Mouse (Mus musculus) intestine, postnatal 0 days (tissue): ENCODE measurements around the gene Hyou1. TPM values are rescaled to one million over a fixed set of nuclear protein-coding genes. Genes with fewer than 3 reads are reported as not detected.

ENCODE experiments used
- ATAC-seq: fragments of 200-750 bp; cut with Nextera tagmentation; 2 replicates; pipeline ENCODE4 v1.8.0; 2017; ENCODE audit warnings: mild to moderate bottlenecking, moderate TSS enrichment, moderate library complexity
- H3K27ac ChIP-seq: fragments of 300-500 bp; sonication (generic); 2 replicates; pipeline ENCODE4 v1.5.1; 2014; ENCODE audit warnings: mild to moderate bottlenecking, low read depth, low read length, moderate library complexity
- H3K27me3 ChIP-seq: fragments of 300-500 bp; sonication (generic); replicated peaks from 2 replicates; pipeline ENCODE4 v1.6.1; 2014; ENCODE audit warnings: low read length, mixed read lengths; ENCODE audit not compliant: control insufficient read depth, insufficient read depth
- H3K36me3 ChIP-seq: fragments of 300-500 bp; sonication (generic); 2 replicates; pipeline ENCODE4 v1.6.1; 2014; ENCODE audit warnings: mild to moderate bottlenecking, moderate library complexity; ENCODE audit not compliant: control insufficient read depth, insufficient read depth
- H3K4me1 ChIP-seq: fragments of 300-500 bp; sonication (generic); replicated peaks from 2 replicates; pipeline ENCODE4 v1.6.1; 2014; ENCODE audit warnings: antibody characterized with exemption, low read length, mixed read lengths; ENCODE audit not compliant: control insufficient read depth, insufficient read depth
- H3K4me2 ChIP-seq: fragments of 300-500 bp; sonication (generic); replicated peaks from 2 replicates; pipeline ENCODE4 v1.6.1; 2014; ENCODE audit warnings: low read depth, mild to moderate bottlenecking, moderate library complexity
- H3K4me3 ChIP-seq: fragments of 300-500 bp; sonication (generic); 2 replicates; pipeline ENCODE4 v1.5.1; 2014; ENCODE audit warnings: low read depth, low read length
- H3K9ac ChIP-seq: fragments of 300-500 bp; sonication (generic); 2 replicates; pipeline ENCODE4 v1.6.1; 2014; ENCODE audit warnings: mild to moderate bottlenecking, low read depth, low read length
- H3K9me3 ChIP-seq: fragments of 300-500 bp; sonication (generic); 2 replicates; pipeline ENCODE4 v1.6.1; 2016; ENCODE audit warnings: mixed run types; ENCODE audit not compliant: control insufficient read depth
- CTCF ChIP-seq: sonication (generic); IDR thresholded peaks from 2 replicates; pipeline ENCODE4 v1.5.1; 2016; ENCODE audit warnings: low read depth, mild to moderate bottlenecking, control low read depth, antibody characterized with exemption, moderate library complexity
- WGBS: fragments of 180-500 bp; shearing (Covaris S2); extraction: QIAGEN DNeasy Blood & Tissue Kit; methylation state at CpG from one replicate; pipeline ENCODE4 v1.1.7; 2014; 5-methylcytosine and 5-hydroxymethylcytosine counted together
- microRNA-seq: library from miRNA; unstranded; fragments of <30 nt; microRNA quantifications from one replicate; pipeline ENCODE4, GENCODE M21; 2016
- polyA plus RNA-seq: library from polyadenylated mRNA; unstranded; fragments of >200 nt; fragmentation: Nextera tagmentation; extraction: Ambion mirVana; gene quantifications from 2 replicates; pipeline ENCODE4 v1.2.1, GENCODE M21; 2015

Gene Hyou1
- polyA plus RNA-seq, 1 experiment from 2014 or later, result 11.1 TPM

DNA sequence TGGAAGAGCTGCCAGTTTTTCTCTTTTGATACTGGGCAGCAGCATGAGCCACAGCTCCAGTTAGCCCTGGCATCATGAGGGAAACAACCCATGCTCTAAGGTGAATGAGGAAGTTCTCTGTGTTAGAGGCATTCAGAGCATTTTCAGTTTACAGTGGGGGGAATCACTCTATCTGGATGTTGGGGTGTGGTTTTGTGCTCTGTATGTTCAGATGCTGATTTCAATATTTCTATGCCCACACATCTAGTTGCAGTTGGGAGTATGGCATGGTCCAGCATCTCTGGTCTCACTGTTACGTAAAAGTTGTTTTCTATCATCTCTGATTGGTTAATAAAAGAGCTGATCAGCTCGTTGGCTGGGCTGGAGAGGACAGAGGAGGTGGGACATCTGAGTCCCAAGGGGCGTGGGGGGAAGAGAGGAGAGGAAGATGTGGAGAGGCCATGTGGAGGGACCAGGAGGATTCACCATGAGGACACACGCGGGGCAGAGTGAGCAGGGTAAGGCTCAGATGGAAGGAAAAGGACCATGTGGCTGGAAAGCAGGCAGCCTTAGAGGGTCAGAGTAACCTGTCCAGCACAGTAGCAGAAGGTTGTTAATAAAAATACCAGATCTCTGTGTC is 41.1 kb downstream of the Hyou1 start:
- TF ChIP-seq CTCF, result no peak

DNA sequence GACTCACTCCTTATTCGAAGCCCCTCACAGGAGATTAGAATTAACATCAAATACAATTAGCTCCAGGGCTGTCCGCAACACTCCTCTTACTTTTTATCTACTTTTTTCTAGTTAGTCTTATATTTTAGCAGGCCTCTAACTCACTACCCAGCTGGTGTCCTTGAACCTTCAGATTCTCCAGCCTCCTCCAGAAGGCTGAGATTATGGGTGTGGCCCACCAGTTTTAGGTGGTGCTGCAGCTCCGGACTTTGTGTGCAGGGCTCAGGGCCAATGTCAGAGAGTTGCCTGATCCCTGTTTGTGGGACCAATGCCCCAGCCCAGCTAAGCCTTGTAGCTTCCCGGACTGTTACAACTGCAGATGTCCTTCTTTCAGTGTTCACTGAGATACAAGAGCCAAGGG is 44.3 kb downstream of the Hyou1 start:
- Histone ChIP-seq H3K4me1 (no peaks in the 10 kb centered on the region), H3K9ac (no peak overlapping the region), H3K27ac (no peak overlapping the region), H3K4me2 (no peak overlapping the region), H3K36me3 (no peaks in the 10 kb centered on the region), H3K4me3 (no peak overlapping the region), H3K27me3 (no peaks in the 10 kb centered on the region), H3K9me3 (no peaks in the 10 kb centered on the region)
- WGBS, result 67% methylated on average over 4 of the region's 4 CpGs
- no peak for TF ChIP-seq CTCF
- ATAC-seq, result no peak

More for the DNA sequence above, 41.1 kb downstream of the Hyou1 start:
- H3K27ac ChIP-seq, result no peak overlapping the region
- WGBS, result 69% methylated on average over 5 of the region's 5 CpGs
- no peak overlapping the region for H3K4me3 ChIP-seq
- peaks cover 6% of the 10 kb centered on the region; the same call in 1 of the 2 replicates for H3K36me3 ChIP-seq
- H3K4me1 ChIP-seq, result no peaks in the 10 kb centered on the region
- no peak overlapping the region for H3K4me2 ChIP-seq
- ATAC-seq, result no peak
- no peaks in the 10 kb centered on the region for H3K27me3 ChIP-seq
- no peaks in the 10 kb centered on the region for H3K9me3 ChIP-seq
- no peak overlapping the region for H3K9ac ChIP-seq

- H3K36me3 ChIP-seq, result no peaks in the 10 kb centered on the region
- no peak overlapping the region for H3K27ac ChIP-seq
- ATAC-seq, result no peak
- H3K4me1 ChIP-seq, result no peaks in the 10 kb centered on the region
- no peak overlapping the region for H3K4me2 ChIP-seq
- H3K4me3 ChIP-seq, result no peak overlapping the region
- WGBS, result 44% methylated on average over 5 of the region's 5 CpGs
- H3K9me3 ChIP-seq, result no peaks in the 10 kb centered on the region
- TF ChIP-seq CTCF, result peak; percentile 23; the same call in 1 of the 2 replicates
- H3K27me3 ChIP-seq, result no peaks in the 10 kb centered on the region
- no peak overlapping the region for H3K9ac ChIP-seq
Measured at GRCm38 (mm10) chr9:44432577-44433185, 53.4 kb downstream of the Hyou1 start.

DNA sequence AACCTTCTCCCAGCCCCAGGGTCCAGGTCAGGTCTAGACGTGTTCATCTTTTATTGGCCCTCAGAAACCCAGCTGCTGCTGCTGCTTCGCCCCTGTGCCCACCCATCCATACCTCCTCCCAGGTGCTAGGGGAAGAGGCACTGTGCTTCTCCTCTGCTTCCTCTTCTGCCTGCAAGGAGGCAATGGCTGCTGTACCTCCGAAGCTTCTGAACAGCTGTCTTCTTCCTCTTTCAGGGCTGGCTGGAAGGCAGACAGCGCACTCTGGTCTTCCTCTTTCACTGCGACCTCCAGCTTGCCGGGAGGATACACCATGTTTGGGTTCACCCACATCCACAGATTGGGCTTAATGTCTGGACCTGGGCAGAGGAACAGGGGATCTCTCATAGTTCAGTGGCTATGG is 56.5 kb downstream of the Hyou1 start:
- Histone ChIP-seq H3K9ac (no peak overlapping the region), H3K4me2 (no peak overlapping the region), H3K27ac (no peak overlapping the region), H3K4me3 (no peak overlapping the region), H3K36me3 (no peaks in the 10 kb centered on the region), H3K9me3 (no peaks in the 10 kb centered on the region), H3K4me1 (no peaks in the 10 kb centered on the region), H3K27me3 (no peaks in the 10 kb centered on the region)
- 70% methylated on average over 6 of the region's 6 CpGs for WGBS
- no peak for TF ChIP-seq CTCF
- no peak for ATAC-seq

- no peak within 1 kb of the TSS for H3K27ac ChIP-seq
- H3K4me2 ChIP-seq, result no peak within 1 kb of the TSS
- no peak within 1 kb of the TSS for H3K4me3 ChIP-seq
- H3K4me1 ChIP-seq, result no peaks in the 10 kb centered on the region
- no peak for ATAC-seq
- H3K27me3 ChIP-seq, result no peaks in the 10 kb centered on the region
- no peak for TF ChIP-seq CTCF
- H3K36me3 ChIP-seq, result no peaks in the 10 kb centered on the region
- 71% methylated on average over 19 of the region's 19 CpGs for WGBS
- H3K9ac ChIP-seq, result no peak within 1 kb of the TSS
- no peaks in the 10 kb centered on the region for H3K9me3 ChIP-seq
Measured at GRCm38 (mm10) chr9:44440961-44441360, 61.7 kb downstream of the Hyou1 start, which contains the start of gene Foxr1. Foxr1 (minus strand) TSS chr9:44441136.

Small RNAs within 50 kb of the gene (microRNA-seq; reads per million reads assigned to microRNA genes)
- gene Gm44335 (not detected), gene Mir7085 (1.1 reads per million)

Other genes starting within 250 kb of the Hyou1 start
- gene Mcam, start 245.0 kb upstream of the Hyou1 start, polyA plus RNA-seq, result 31.5 and 34.0 TPM in 2 replicates
- gene Cbl, start 145.4 kb upstream of the Hyou1 start, polyA plus RNA-seq, result 5.8 and 6.7 TPM in 2 replicates
- gene Ccdc153, start 138.8 kb upstream of the Hyou1 start, polyA plus RNA-seq, result not detected in 2 replicates
- gene Pdzd3, start 128.0 kb upstream of the Hyou1 start, polyA plus RNA-seq, result 37.0 and 40.1 TPM in 2 replicates
- 4.6 TPM in 2 replicates for gene Nlrx1, start 110.9 kb upstream of the Hyou1 start, polyA plus RNA-seq
- 0.88 and 1.1 TPM in 2 replicates for gene Abcg4, start 90.9 kb upstream of the Hyou1 start, polyA plus RNA-seq
- gene Hinfp, start 73.8 kb upstream of the Hyou1 start, polyA plus RNA-seq, result 6.0 and 6.8 TPM in 2 replicates
- gene C2cd2l, start 59.2 kb upstream of the Hyou1 start, polyA plus RNA-seq, result 42.4 TPM in 2 replicates
- 23.6 and 25.3 TPM in 2 replicates for gene Dpagt1, start 53.5 kb upstream of the Hyou1 start, polyA plus RNA-seq
- gene H2afx, start 44.8 kb upstream of the Hyou1 start, polyA plus RNA-seq, result 84.5 and 89.1 TPM in 2 replicates
- gene Hmbs, start 35.3 kb upstream of the Hyou1 start, polyA plus RNA-seq, result 60.1 and 60.7 TPM in 2 replicates
- gene Vps11, start 17.8 kb upstream of the Hyou1 start, polyA plus RNA-seq, result 27.2 and 27.4 TPM in 2 replicates
- gene Slc37a4, start 17.4 kb downstream of the Hyou1 start, polyA plus RNA-seq, result 150 and 160 TPM in 2 replicates
- gene Rps25, start 27.6 kb downstream of the Hyou1 start, polyA plus RNA-seq, result 1,434 and 1,542 TPM in 2 replicates
- gene Trappc4, start 28.1 kb downstream of the Hyou1 start, polyA plus RNA-seq, result 138 and 142 TPM in 2 replicates
- gene Ccdc84, start 39.1 kb downstream of the Hyou1 start, polyA plus RNA-seq, result 14.7 and 19.7 TPM in 2 replicates
- gene Foxr1, start 61.6 kb downstream of the Hyou1 start, polyA plus RNA-seq, result not detected in 2 replicates
- not detected in 2 replicates for gene Upk2, start 75.5 kb downstream of the Hyou1 start, polyA plus RNA-seq
- gene Bcl9l, start 103.3 kb downstream of the Hyou1 start, polyA plus RNA-seq, result 4.8 and 4.9 TPM in 2 replicates
- gene Cxcr5, start 182.4 kb downstream of the Hyou1 start, polyA plus RNA-seq, result 0.21 and 0.25 TPM in 2 replicates
- gene Ddx6, start 225.4 kb downstream of the Hyou1 start, polyA plus RNA-seq, result 7.3 and 9.5 TPM in 2 replicates